Mouse (Mus musculus): ENCODE measurements around the gene Osbpl10. TPM values are rescaled to one million over a fixed set of nuclear protein-coding genes. Genes with fewer than 3 reads are reported as not detected.
A peak's percentile ranks its signal among the peaks of the same experiment; 100 is the strongest.
"Not testable (repeated sequence)": the region's sequence is repeated elsewhere in the genome, so short reads cannot be mapped to it uniquely, and the experiment has no call there.

The Osbpl10 gene
- polyA plus RNA-seq, 1 experiment from 2014 or later, result 3.6 TPM

DNA sequence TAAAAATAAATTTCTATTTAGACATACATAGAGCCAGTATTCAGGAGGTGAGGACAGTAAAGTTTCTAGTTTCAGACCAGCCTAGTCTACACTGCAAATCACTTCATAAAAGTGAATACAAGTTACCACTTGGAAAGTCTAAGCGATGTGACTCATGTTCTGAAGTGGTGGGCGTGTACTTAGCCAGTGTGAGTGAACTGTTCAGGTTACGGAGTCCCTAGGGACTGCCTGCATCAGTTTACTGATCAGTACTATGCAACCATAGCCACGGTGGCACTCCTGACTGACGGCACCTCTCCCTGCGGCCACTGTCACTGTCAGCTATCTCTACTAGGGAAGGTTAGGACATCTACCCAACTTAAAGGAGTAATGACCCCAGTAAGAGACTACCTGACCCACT lies 266.7 kb downstream of the Osbpl10 start:
- 87% methylated on average over 6 of the region's 6 CpGs for WGBS
- no peak for ATAC-seq (ENCODE audit: insufficient number of reproducible peaks, insufficient read depth, low FRiP score, low TSS enrichment, low read depth)
- peaks cover 19% of the 10 kb centered on the region for H3K4me1 ChIP-seq (replicated peaks)
- no peak overlapping the region for H3K9ac ChIP-seq (replicated peaks)
- no peak overlapping the region for H3K4me2 ChIP-seq
- H3K4me3 ChIP-seq (replicated peaks), result no peak overlapping the region
- H3K9me3 ChIP-seq, result no peaks in the 10 kb centered on the region
- H3K36me3 ChIP-seq, result peaks cover 96% of the 10 kb centered on the region
- no peak overlapping the region for H3K27ac ChIP-seq
- H3K27me3 ChIP-seq, result no peaks in the 10 kb centered on the region

DNA sequence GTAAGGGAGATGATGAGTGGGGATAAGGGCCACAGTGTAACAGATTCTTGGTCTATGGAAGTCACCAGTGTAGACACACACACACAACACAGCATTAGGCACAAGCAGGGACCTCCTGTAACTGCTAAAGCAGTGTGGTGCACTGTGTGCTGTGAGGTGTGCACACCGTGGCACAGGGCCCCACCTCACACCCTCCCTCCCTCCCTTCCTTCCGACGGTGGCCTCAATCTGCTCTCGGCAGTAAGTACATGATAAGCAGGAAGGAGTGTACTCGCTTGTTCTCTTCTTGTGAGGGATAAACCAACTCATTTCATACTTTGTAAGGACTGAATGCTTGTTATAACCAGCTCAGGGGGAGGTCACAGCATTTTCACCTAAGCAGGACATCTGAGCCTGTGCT lies 270.8 kb downstream of the Osbpl10 start:
- Histone ChIP-seq H3K4me3 (replicated peaks) (no peak overlapping the region), H3K27me3 (no peaks in the 10 kb centered on the region), H3K9ac (replicated peaks) (no peak overlapping the region), H3K4me2 (no peak overlapping the region), H3K36me3 (peaks cover 90% of the 10 kb centered on the region), H3K4me1 (replicated peaks) (peaks cover 7% of the 10 kb centered on the region), H3K9me3 (no peaks in the 10 kb centered on the region), H3K27ac (no peak overlapping the region)
- WGBS, result 80% methylated on average over 5 of the region's 5 CpGs
- no peak for ATAC-seq (ENCODE audit: insufficient number of reproducible peaks, insufficient read depth, low FRiP score, low TSS enrichment, low read depth)

DNA sequence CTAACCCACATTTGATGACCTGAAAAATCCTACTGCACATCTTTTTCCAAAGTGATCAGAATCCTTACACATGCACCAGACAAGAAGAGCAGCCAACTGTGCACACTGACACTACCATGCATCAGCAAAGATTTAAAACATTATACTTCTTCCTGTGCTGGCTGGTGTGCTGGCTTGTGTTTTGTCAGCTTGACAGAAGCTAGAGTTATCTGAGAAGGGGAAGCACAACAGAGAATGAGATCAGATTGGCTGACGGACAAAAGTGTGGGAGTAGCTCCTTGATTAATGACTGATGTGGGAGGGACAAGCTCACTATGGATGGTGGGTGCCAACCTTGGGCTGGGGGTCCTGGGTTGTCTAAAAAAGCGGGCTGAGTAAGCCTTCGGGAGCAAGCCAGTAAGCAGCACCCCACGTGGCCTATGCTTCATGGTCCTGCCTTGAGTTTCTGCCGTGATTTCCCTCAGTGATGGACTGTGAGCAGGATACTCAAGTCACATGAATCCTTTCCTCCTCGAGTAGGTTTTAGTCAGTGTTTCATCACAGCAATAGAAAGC lies 279.4 kb downstream of the Osbpl10 start:
- Histone ChIP-seq H3K27ac (no peak overlapping the region), H3K27me3 (no peaks in the 10 kb centered on the region), H3K4me1 (replicated peaks) (peaks cover 9% of the 10 kb centered on the region; the same call in 1 of the 2 replicates), H3K36me3 (peaks cover 60% of the 10 kb centered on the region), H3K4me3 (replicated peaks) (no peak overlapping the region), H3K4me2 (no peak overlapping the region), H3K9me3 (no peaks in the 10 kb centered on the region), H3K9ac (replicated peaks) (no peak overlapping the region)
- 83% methylated on average over 6 of the region's 6 CpGs for WGBS
- no peak for ATAC-seq (ENCODE audit: insufficient number of reproducible peaks, insufficient read depth, low FRiP score, low TSS enrichment, low read depth)

DNA sequence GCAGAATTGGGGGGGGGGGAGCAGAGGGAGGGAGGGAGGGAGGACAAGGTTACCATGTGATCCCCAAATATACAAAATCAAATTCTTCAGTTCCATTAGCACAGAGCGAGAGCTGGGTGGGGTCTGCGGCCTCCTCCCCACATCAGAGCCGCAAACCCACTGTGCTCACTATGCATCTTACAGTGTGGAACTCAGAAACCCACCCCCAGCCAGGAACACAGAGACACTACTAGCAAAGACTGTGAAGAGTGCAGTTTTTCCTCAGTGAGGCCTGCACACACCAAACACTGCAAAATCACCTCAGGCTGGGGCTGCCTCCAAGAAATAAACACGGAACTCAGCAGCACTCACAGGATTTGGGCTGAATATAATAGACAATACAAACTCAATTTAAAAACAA lies 281.5 kb downstream of the Osbpl10 start:
- H3K9me3 ChIP-seq, result no peaks in the 10 kb centered on the region
- H3K36me3 ChIP-seq, result peaks cover 56% of the 10 kb centered on the region
- no peak overlapping the region for H3K9ac ChIP-seq (replicated peaks)
- H3K4me1 ChIP-seq (replicated peaks), result peaks cover 9% of the 10 kb centered on the region; the same call in 1 of the 2 replicates
- no peak overlapping the region for H3K27ac ChIP-seq
- WGBS, result 86% methylated on average over 4 of the region's 4 CpGs
- no peak overlapping the region for H3K4me2 ChIP-seq
- H3K27me3 ChIP-seq, result no peaks in the 10 kb centered on the region
- no peak for ATAC-seq (ENCODE audit: insufficient number of reproducible peaks, insufficient read depth, low FRiP score, low TSS enrichment, low read depth)
- H3K4me3 ChIP-seq (replicated peaks), result no peak overlapping the region

DNA sequence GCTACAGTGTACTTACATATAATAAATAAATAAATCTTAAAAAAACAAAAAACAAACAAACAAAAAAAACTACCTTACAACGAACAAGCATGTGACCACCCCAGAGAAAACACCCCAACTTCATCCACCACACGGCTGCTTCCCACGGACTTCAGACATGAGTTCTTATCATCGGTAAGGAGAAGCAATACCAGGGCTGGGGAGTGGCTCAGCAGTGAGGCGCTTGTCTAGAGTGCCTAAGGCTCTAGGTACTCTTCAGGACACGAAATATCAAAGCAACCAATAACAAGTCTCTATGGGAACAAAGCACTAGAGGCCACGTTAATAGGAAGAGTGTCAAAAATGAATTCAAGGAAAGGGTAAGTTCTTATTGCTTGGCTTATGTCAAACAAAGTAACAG lies 282.1 kb downstream of the Osbpl10 start:
- no peak overlapping the region for H3K9ac ChIP-seq (replicated peaks)
- no peak overlapping the region for H3K4me2 ChIP-seq
- no peak for ATAC-seq (ENCODE audit: insufficient number of reproducible peaks, insufficient read depth, low FRiP score, low TSS enrichment, low read depth)
- WGBS, result 86% methylated on average over 7 of the region's 7 CpGs
- H3K4me3 ChIP-seq (replicated peaks), result no peak overlapping the region
- peaks cover 9% of the 10 kb centered on the region; the same call in 1 of the 2 replicates for H3K4me1 ChIP-seq (replicated peaks)
- H3K36me3 ChIP-seq, result peaks cover 53% of the 10 kb centered on the region
- H3K9me3 ChIP-seq, result no peaks in the 10 kb centered on the region
- no peaks in the 10 kb centered on the region for H3K27me3 ChIP-seq
- no peak overlapping the region for H3K27ac ChIP-seq

DNA sequence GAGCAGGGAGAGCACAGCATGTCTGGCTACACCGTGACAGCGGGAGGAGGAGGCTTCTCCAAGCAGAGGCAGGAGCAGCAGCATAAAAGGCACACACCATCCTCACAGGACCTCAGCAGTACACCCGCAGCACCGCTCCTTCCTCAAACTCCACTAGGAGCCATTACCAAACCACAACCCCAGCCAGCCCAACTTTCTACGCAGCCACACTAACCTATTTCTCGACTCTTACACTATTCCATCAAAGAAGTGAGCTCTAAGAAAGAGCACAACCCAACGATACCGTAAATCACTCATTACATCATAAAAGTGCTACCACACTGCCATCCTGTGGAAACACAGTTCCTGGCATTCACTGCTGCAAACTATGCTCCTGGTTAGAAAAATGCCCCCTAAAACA lies 283.1 kb downstream of the Osbpl10 start:
- no peaks in the 10 kb centered on the region for H3K9me3 ChIP-seq
- WGBS, result 58% methylated on average over 8 of the region's 8 CpGs
- H3K4me2 ChIP-seq, result no peak overlapping the region
- H3K9ac ChIP-seq (replicated peaks), result no peak overlapping the region
- ATAC-seq (ENCODE audit: insufficient number of reproducible peaks, insufficient read depth, low FRiP score, low TSS enrichment, low read depth), result no peak; the same call in 1 of the 2 replicates
- H3K36me3 ChIP-seq, result peaks cover 54% of the 10 kb centered on the region
- H3K4me3 ChIP-seq (replicated peaks), result no peak overlapping the region
- H3K27ac ChIP-seq, result peak overlapping the region; percentile 18; the same call in 1 of the 2 replicates
- H3K4me1 ChIP-seq (replicated peaks), result peaks cover 9% of the 10 kb centered on the region; the same call in 1 of the 2 replicates
- no peaks in the 10 kb centered on the region for H3K27me3 ChIP-seq

DNA sequence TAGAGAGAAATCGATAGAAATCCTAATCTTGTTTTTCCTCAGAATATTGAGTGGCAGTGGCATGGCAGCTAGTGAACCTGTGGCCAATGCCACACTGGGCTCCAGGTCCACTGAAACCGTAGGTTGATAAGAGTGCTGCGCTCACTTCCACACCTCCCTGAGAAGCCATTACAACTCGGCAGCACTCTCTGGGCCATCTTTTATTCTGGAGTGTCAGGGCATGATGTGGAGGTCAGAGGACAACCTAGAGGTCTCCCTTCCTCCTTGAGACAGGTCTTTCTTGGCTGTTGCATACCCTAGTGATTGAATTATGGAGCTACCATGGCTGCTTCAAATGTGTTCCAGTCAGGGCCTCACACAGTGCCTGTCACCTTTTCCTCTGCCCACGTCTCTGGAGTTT lies 283.5 kb downstream of the Osbpl10 start:
- Histone ChIP-seq H3K4me2 (no peak overlapping the region), H3K9me3 (no peaks in the 10 kb centered on the region), H3K9ac (replicated peaks) (no peak overlapping the region), H3K4me1 (replicated peaks) (peaks cover 9% of the 10 kb centered on the region; the same call in 1 of the 2 replicates), H3K27ac (0 out of 2 replicates have a peak overlapping the region, but pooled peaks have one; percentile 18), H3K36me3 (peaks cover 52% of the 10 kb centered on the region), H3K27me3 (no peaks in the 10 kb centered on the region), H3K4me3 (replicated peaks) (no peak overlapping the region)
- 58% methylated on average over 5 of the region's 5 CpGs for WGBS
- no peak for ATAC-seq (ENCODE audit: insufficient number of reproducible peaks, insufficient read depth, low FRiP score, low TSS enrichment, low read depth)

DNA sequence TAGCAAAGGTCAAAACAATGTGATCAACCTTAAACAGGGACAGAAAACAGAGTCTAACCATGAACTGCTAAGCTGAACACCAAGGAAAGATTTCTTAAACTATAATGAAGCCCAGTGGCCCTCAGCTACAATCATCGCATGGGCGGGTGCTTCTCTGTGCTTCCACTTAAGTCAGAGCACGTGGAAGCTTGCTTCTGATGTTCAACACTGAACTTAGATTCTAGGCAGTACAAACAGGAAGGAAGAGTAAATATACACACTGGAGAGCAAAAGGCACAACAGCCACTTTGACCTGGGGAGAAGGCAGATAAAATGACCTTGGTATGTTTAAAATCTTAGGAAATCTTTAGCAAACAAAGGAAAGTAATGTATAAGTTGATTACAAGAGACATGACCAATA lies 293.2 kb downstream of the Osbpl10 start:
- ATAC-seq (ENCODE audit: insufficient number of reproducible peaks, insufficient read depth, low FRiP score, low TSS enrichment, low read depth), result no peak
- H3K36me3 ChIP-seq, result peaks cover 56% of the 10 kb centered on the region

DNA sequence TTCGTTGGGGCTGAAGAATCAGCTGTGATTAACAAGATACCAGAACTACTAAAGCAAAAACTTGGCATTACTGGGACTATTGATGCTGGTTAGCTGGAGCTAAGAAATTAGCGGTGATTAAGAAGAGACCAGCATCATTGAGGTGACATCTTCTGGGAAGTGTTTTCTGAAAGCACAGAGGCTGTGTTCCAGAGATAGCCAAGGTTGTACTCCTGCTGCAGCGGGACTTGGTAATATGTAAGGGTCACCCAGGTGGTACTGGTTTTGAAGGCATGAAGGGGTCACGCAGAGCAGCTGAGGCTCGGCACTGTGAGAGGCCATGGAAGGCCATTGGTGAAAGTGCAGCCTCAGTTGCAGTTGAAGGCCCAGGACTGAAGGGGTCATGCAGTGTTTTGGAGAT lies 294.1 kb downstream of the Osbpl10 start:
- 95% methylated on average over 5 of the region's 5 CpGs for whole genome bisulfite sequencing
- H3K27ac ChIP-seq; H3K4me3 ChIP-seq (replicated peaks); H3K4me1 ChIP-seq (replicated peaks); H3K27me3 ChIP-seq; H3K4me2 ChIP-seq; ATAC-seq (ENCODE audit: insufficient number of reproducible peaks, insufficient read depth, low FRiP score, low TSS enrichment, low read depth); H3K9ac ChIP-seq (replicated peaks); H3K9me3 ChIP-seq: not testable (repeated sequence)
- H3K36me3 ChIP-seq, result peaks cover 54% of the 10 kb centered on the region

More for the DNA sequence above, 293.2 kb downstream of the Osbpl10 start:
- WGBS, result 89% methylated on average over 3 of the region's 3 CpGs
- no peaks in the 10 kb centered on the region for H3K9me3 ChIP-seq
- H3K4me2 ChIP-seq, result no peak overlapping the region
- H3K9ac ChIP-seq (replicated peaks), result no peak overlapping the region
- no peaks in the 10 kb centered on the region for H3K4me1 ChIP-seq (replicated peaks)
- no peak overlapping the region for H3K27ac ChIP-seq
- H3K4me3 ChIP-seq (replicated peaks), result no peak overlapping the region
- H3K27me3 ChIP-seq, result no peaks in the 10 kb centered on the region

DNA sequence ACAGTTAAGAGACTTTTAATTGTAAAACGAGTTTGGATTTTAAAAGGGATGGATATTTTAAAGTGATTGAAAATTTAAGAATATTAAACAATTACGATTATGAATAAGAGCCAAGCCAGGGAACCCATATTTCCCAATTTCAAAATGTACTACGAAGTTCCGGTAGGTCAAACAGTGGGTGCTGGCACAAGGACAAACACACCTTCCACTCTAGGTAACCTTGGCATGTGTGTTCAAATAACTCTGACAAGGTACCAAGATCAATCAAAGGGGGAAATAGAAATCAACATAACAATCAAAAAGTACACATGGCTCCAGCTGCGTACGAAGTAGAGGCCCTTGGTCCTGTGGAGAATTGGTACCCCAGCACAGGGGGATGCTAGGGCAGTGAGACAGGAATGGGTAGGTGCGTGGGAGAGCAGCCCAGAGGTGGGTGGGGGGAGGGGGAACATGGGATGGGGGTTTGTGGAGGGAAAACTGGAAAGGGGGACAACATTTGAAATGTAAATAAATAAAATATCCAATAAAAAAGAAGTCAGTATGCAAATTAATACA lies 294.8 kb downstream of the Osbpl10 start:
- no peak for ATAC-seq (ENCODE audit: insufficient number of reproducible peaks, insufficient read depth, low FRiP score, low TSS enrichment, low read depth)
- WGBS, result 94% methylated on average over 7 of the region's 7 CpGs
- Histone ChIP-seq H3K27ac (no peak overlapping the region), H3K36me3 (peaks cover 58% of the 10 kb centered on the region), H3K4me2 (no peak overlapping the region), H3K27me3 (no peaks in the 10 kb centered on the region), H3K9ac (replicated peaks) (no peak overlapping the region), H3K9me3 (no peaks in the 10 kb centered on the region), H3K4me1 (replicated peaks) (no peaks in the 10 kb centered on the region), H3K4me3 (replicated peaks) (no peak overlapping the region)

DNA sequence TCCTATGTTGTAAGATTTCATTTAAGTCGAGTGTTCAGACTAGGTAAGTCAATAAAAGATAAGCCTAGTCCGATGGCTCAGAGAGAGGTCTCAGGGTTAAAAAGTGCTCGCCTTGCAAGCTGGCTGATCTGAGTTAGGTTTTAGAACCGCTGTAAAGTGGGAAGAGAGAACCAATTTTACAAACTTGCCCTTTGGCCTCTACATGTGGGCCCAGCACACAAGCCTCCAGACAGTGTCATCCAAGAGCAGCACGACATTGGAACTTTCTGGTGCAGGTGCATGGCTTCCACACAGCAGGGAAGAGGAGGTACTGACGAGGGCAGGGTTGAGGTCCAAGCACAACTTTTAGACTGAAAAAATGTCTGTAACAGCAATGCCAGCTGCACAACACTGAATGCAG lies 296.4 kb downstream of the Osbpl10 start:
- Histone ChIP-seq H3K27me3 (no peaks in the 10 kb centered on the region), H3K4me3 (replicated peaks) (no peak overlapping the region), H3K9ac (replicated peaks) (no peak overlapping the region), H3K36me3 (peaks cover 72% of the 10 kb centered on the region), H3K9me3 (no peaks in the 10 kb centered on the region), H3K4me2 (no peak overlapping the region), H3K27ac (no peak overlapping the region), H3K4me1 (replicated peaks) (no peaks in the 10 kb centered on the region)
- no peak for ATAC-seq (ENCODE audit: insufficient number of reproducible peaks, insufficient read depth, low FRiP score, low TSS enrichment, low read depth)
- WGBS, result 77% methylated on average over 6 of the region's 6 CpGs

DNA sequence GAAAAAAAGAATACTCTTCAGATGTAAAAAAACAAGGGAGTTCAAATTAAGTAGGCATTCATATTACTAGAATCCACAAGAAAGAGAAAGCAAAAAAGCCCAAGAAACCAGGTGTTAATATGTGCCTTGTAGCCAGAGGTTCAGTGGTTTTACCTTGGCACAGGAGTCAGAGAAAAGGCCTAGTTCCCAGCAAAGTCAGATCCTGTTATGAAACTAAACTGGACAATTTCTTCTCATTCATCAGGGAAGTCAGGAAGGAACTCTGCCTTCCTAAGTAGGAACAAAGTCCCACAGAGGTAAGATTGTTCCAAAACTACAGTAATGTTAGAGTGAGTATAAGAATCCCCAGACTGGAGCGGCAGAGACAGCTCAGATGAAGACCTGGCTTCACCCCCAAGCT lies 300.3 kb downstream of the Osbpl10 start:
- Histone ChIP-seq H3K9ac (replicated peaks) (no peak overlapping the region), H3K27me3 (no peaks in the 10 kb centered on the region), H3K36me3 (peaks cover 60% of the 10 kb centered on the region), H3K4me3 (replicated peaks) (no peak overlapping the region), H3K9me3 (no peaks in the 10 kb centered on the region), H3K4me1 (replicated peaks) (no peaks in the 10 kb centered on the region), H3K4me2 (no peak overlapping the region), H3K27ac (no peak overlapping the region)
- 97% methylated on average over 1 of the region's 1 CpGs for WGBS
- no peak for ATAC-seq (ENCODE audit: insufficient number of reproducible peaks, insufficient read depth, low FRiP score, low TSS enrichment, low read depth)

All from limb, embryonic 12.5 days (tissue).